Mouse (Mus musculus): Measurements from ENCODE around the gene Carmil2. TPM values are rescaled to one million over a fixed set of nuclear protein-coding genes. Genes with fewer than 3 reads are reported as not detected.
A peak's percentile ranks its signal among the peaks of the same experiment; 100 is the strongest.

The Carmil2 gene
- polyA plus RNA-seq, 1 experiment from 2014 or later, result 0.27 TPM

GRCm38 (mm10) chr8:105699488-105700215 lies 13.6 kb downstream of the Carmil2 start:
- WGBS (ENCODE audit: insufficient replicate concordance), result 88% methylated on average over 11 of the region's 11 CpGs
- H3K27me3 ChIP-seq (ENCODE audit: control insufficient read depth, insufficient read depth, low read length), result peaks cover 6% of the 10 kb centered on the region
- ATAC-seq (replicated peaks; ENCODE audit: insufficient number of reproducible peaks, low FRiP score, low TSS enrichment), result no peak

DNA sequence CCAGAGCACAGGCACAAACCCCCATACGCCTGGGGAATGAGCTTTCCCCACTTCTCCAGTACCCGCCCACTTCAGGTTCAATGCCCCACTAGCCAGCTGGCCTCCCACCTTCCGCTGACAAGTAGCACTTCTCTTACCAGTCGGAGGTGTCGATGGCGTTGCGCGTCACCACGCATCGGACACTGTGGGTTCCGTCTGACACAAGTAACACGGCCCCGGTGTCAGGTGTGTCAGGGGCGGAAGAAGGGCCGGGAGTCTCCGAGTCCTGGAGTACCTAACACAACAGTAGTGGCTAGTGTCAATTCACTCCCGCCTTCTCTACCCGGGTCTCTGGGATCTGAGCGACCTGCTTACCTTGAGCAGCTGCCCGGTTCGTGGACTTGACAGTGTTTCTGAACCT lies 14.5 kb downstream of the Carmil2 start:
- peak overlapping the region; percentile 69 for H3K4me3 ChIP-seq (ENCODE audit: low read depth, low read length)
- WGBS (ENCODE audit: insufficient replicate concordance), result 0% methylated on average over 21 of the region's 21 CpGs
- H3K4me1 ChIP-seq (ENCODE audit: control insufficient read depth, insufficient read depth, low read length), result peaks cover 13% of the 10 kb centered on the region
- H3K4me2 ChIP-seq, result peak overlapping the region; percentile 98
- H3K27me3 ChIP-seq (ENCODE audit: control insufficient read depth, insufficient read depth, low read length), result no peaks in the 10 kb centered on the region
- peaks cover 3% of the 10 kb centered on the region; the same call in 1 of the 2 replicates for H3K36me3 ChIP-seq (ENCODE audit: control insufficient read depth, insufficient read depth, low read length)
- peak; percentile 28 for ATAC-seq (replicated peaks; ENCODE audit: insufficient number of reproducible peaks, low FRiP score, low TSS enrichment)
- H3K9me3 ChIP-seq (replicated peaks; ENCODE audit: control insufficient read depth, low read length), result no peaks in the 10 kb centered on the region
- H3K27ac ChIP-seq (ENCODE audit: low read depth, low read length), result peak overlapping the region; percentile 90
- peak overlapping the region; percentile 77 for H3K9ac ChIP-seq (ENCODE audit: low read depth, low read length)

More at GRCm38 (mm10) chr8:105699488-105700215, 13.6 kb downstream of the Carmil2 start:
- Histone ChIP-seq H3K4me2 (peak overlapping the region; percentile 98), H3K9ac (ENCODE audit: low read depth, low read length) (peak overlapping the region; percentile 77), H3K4me1 (ENCODE audit: control insufficient read depth, insufficient read depth, low read length) (peaks cover 13% of the 10 kb centered on the region), H3K4me3 (ENCODE audit: low read depth, low read length) (peak overlapping the region; percentile 69), H3K9me3 (replicated peaks; ENCODE audit: control insufficient read depth, low read length) (no peaks in the 10 kb centered on the region), H3K36me3 (ENCODE audit: control insufficient read depth, insufficient read depth, low read length) (peaks cover 3% of the 10 kb centered on the region; the same call in 1 of the 2 replicates), H3K27ac (ENCODE audit: low read depth, low read length) (no peak overlapping the region)

GRCm38 (mm10) chr8:105700966-105701824 lies 15.1 kb downstream of the Carmil2 start, which contains the start of the genes Acd and Pard6a:
Gene Acd, minus strand, starts transcription at chr8:105701102.
Gene Pard6a, plus strand, starts transcription at chr8:105701148.
- Histone ChIP-seq H3K27ac (ENCODE audit: low read depth, low read length) (peak within 1 kb of the TSS; percentile 90), H3K4me2 (peak within 1 kb of the TSS; percentile 98), H3K4me3 (ENCODE audit: low read depth, low read length) (peak within 1 kb of the TSS; percentile 69), H3K36me3 (ENCODE audit: control insufficient read depth, insufficient read depth, low read length) (peaks cover 3% of the 10 kb centered on the region; the same call in 1 of the 2 replicates), H3K9ac (ENCODE audit: low read depth, low read length) (peak within 1 kb of the TSS; percentile 77), H3K9me3 (replicated peaks; ENCODE audit: control insufficient read depth, low read length) (no peaks in the 10 kb centered on the region), H3K4me1 (ENCODE audit: control insufficient read depth, insufficient read depth, low read length) (peaks cover 13% of the 10 kb centered on the region), H3K27me3 (ENCODE audit: control insufficient read depth, insufficient read depth, low read length) (no peaks in the 10 kb centered on the region)
- under 1% methylated on average over 60 of the region's 60 CpGs for WGBS (ENCODE audit: insufficient replicate concordance)
- peak; percentile 66 for ATAC-seq (replicated peaks; ENCODE audit: insufficient number of reproducible peaks, low FRiP score, low TSS enrichment)

DNA sequence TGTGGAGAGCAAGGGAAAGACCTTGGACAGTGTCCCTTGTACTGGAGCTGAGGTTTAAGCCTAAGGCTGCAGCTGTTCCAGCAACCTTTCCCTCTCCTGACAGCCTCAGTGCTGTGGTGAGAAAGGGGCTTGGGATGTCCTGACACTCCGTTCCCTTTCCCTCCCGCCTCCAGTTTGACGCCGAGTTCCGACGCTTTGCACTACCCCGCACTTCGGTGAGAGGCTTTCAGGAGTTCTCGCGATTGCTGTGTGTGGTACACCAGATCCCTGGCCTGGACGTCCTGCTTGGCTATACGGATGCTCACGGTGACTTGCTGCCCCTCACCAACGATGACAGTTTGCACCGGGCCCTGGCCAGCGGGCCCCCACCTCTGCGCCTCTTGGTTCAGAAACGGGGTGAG lies 15.9 kb downstream of the Carmil2 start:
- Histone ChIP-seq H3K27ac (ENCODE audit: low read depth, low read length) (no peak overlapping the region), H3K27me3 (ENCODE audit: control insufficient read depth, insufficient read depth, low read length) (no peaks in the 10 kb centered on the region), H3K4me2 (peak overlapping the region; percentile 98), H3K9me3 (replicated peaks; ENCODE audit: control insufficient read depth, low read length) (no peaks in the 10 kb centered on the region), H3K9ac (ENCODE audit: low read depth, low read length) (peak overlapping the region; percentile 77), H3K36me3 (ENCODE audit: control insufficient read depth, insufficient read depth, low read length) (peaks cover 3% of the 10 kb centered on the region; the same call in 1 of the 2 replicates), H3K4me1 (ENCODE audit: control insufficient read depth, insufficient read depth, low read length) (peaks cover 14% of the 10 kb centered on the region), H3K4me3 (ENCODE audit: low read depth, low read length) (peak overlapping the region; percentile 69)
- no peak for ATAC-seq (replicated peaks; ENCODE audit: insufficient number of reproducible peaks, low FRiP score, low TSS enrichment)
- WGBS (ENCODE audit: insufficient replicate concordance), result 56% methylated on average over 18 of the region's 18 CpGs

GRCm38 (mm10) chr8:105702731-105703415 lies 16.8 kb downstream of the Carmil2 start:
- Histone ChIP-seq H3K36me3 (ENCODE audit: control insufficient read depth, insufficient read depth, low read length) (peaks cover 3% of the 10 kb centered on the region; the same call in 1 of the 2 replicates), H3K4me1 (ENCODE audit: control insufficient read depth, insufficient read depth, low read length) (peaks cover 16% of the 10 kb centered on the region), H3K9ac (ENCODE audit: low read depth, low read length) (no peak overlapping the region), H3K27me3 (ENCODE audit: control insufficient read depth, insufficient read depth, low read length) (no peaks in the 10 kb centered on the region), H3K9me3 (replicated peaks; ENCODE audit: control insufficient read depth, low read length) (no peaks in the 10 kb centered on the region), H3K27ac (ENCODE audit: low read depth, low read length) (no peak overlapping the region), H3K4me3 (ENCODE audit: low read depth, low read length) (no peak overlapping the region), H3K4me2 (no peak overlapping the region)
- WGBS (ENCODE audit: insufficient replicate concordance), result 89% methylated on average over 24 of the region's 24 CpGs
- ATAC-seq (replicated peaks; ENCODE audit: insufficient number of reproducible peaks, low FRiP score, low TSS enrichment), result no peak

DNA sequence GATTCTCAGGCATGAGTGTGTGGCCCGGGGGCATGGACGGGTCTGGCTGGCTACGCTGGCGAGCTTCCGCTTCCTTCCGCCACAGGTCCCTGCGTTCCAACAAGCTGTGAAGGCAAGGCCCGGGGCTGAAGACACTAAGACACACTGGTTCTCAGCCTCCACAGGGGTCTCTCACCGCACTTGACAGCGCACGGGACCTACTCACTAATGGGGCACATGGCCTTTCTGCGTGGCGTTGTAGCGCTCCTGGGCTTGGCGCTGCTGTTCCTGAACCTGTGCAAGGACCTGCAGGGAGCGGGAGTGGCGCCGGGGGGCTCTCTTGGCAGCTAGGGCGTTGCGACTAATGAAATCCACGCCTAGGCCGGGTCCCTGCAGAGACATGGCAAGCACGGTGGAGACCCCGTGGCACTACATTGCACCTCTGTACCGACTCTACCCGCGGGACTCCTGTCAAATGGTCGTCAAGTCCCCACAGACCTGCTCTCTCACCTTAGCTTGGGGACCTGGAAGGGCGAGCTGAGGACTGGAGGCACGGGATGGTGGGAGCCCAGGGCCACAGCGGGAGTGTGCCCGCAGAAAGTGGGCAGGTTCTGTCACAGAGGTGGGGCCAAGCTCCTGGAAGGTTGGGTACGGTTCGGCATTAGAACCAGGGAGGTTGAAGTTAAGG lies 18.2 kb downstream of the Carmil2 start:
- Histone ChIP-seq H3K4me3 (ENCODE audit: low read depth, low read length) (no peak overlapping the region), H3K27me3 (ENCODE audit: control insufficient read depth, insufficient read depth, low read length) (no peaks in the 10 kb centered on the region), H3K4me1 (ENCODE audit: control insufficient read depth, insufficient read depth, low read length) (peaks cover 16% of the 10 kb centered on the region), H3K36me3 (ENCODE audit: control insufficient read depth, insufficient read depth, low read length) (peaks cover 3% of the 10 kb centered on the region; the same call in 1 of the 2 replicates), H3K27ac (ENCODE audit: low read depth, low read length) (no peak overlapping the region), H3K9ac (ENCODE audit: low read depth, low read length) (no peak overlapping the region), H3K4me2 (no peak overlapping the region), H3K9me3 (replicated peaks; ENCODE audit: control insufficient read depth, low read length) (no peaks in the 10 kb centered on the region)
- ATAC-seq (replicated peaks; ENCODE audit: insufficient number of reproducible peaks, low FRiP score, low TSS enrichment), result no peak
- 90% methylated on average over 34 of the region's 34 CpGs for WGBS (ENCODE audit: insufficient replicate concordance)

GRCm38 (mm10) chr8:105704955-105705354 lies 18.9 kb downstream of the Carmil2 start:
- no peak overlapping the region for H3K4me2 ChIP-seq
- H3K4me1 ChIP-seq (ENCODE audit: control insufficient read depth, insufficient read depth, low read length), result peaks cover 14% of the 10 kb centered on the region
- WGBS (ENCODE audit: insufficient replicate concordance), result 84% methylated on average over 6 of the region's 6 CpGs
- no peak overlapping the region for H3K27ac ChIP-seq (ENCODE audit: low read depth, low read length)
- H3K4me3 ChIP-seq (ENCODE audit: low read depth, low read length), result no peak overlapping the region
- no peaks in the 10 kb centered on the region for H3K9me3 ChIP-seq (replicated peaks; ENCODE audit: control insufficient read depth, low read length)
- no peak overlapping the region for H3K9ac ChIP-seq (ENCODE audit: low read depth, low read length)
- no peak for ATAC-seq (replicated peaks; ENCODE audit: insufficient number of reproducible peaks, low FRiP score, low TSS enrichment)
- peaks cover 3% of the 10 kb centered on the region; the same call in 1 of the 2 replicates for H3K36me3 ChIP-seq (ENCODE audit: control insufficient read depth, insufficient read depth, low read length)
- no peaks in the 10 kb centered on the region for H3K27me3 ChIP-seq (ENCODE audit: control insufficient read depth, insufficient read depth, low read length)

All from heart, embryonic 11.5 days (tissue).